Mouse (Mus musculus) limb, embryonic 12.5 days (tissue): Measurements from ENCODE around the gene Afdn. TPM values are rescaled to one million over a fixed set of nuclear protein-coding genes. Genes with fewer than 3 reads are reported as not detected.

Source experiments
- ATAC-seq: fragments of 200-750 bp; cut with Nextera tagmentation; 2 replicates; pipeline ENCODE4 v1.8.0; 2017; ENCODE audit warnings: low read depth, moderate TSS enrichment; ENCODE audit not compliant: insufficient number of reproducible peaks, insufficient read depth, low FRiP score, low TSS enrichment
- H3K27ac ChIP-seq: fragments of 300-500 bp; sonication (generic); 2 replicates; pipeline ENCODE4 v1.5.1; 2016; ENCODE audit warnings: mild to moderate bottlenecking, moderate library complexity
- H3K27me3 ChIP-seq: fragments of 300-500 bp; sonication (generic); 2 replicates; pipeline ENCODE4 v1.6.1; 2016; ENCODE audit warnings: mild to moderate bottlenecking, moderate library complexity
- H3K36me3 ChIP-seq: fragments of 300-500 bp; sonication (generic); 2 replicates; pipeline ENCODE4 v1.6.1; 2016; ENCODE audit warnings: mild to moderate bottlenecking, moderate library complexity
- H3K4me1 ChIP-seq: fragments of 300-500 bp; sonication (generic); replicated peaks from 2 replicates; pipeline ENCODE4 v1.6.1; 2016
- H3K4me2 ChIP-seq: fragments of 300-500 bp; sonication (generic); 2 replicates; pipeline ENCODE4 v1.6.1; 2016; ENCODE audit warnings: mild to moderate bottlenecking, moderate library complexity
- H3K4me3 ChIP-seq: fragments of 300-500 bp; sonication (generic); replicated peaks from 2 replicates; pipeline ENCODE4 v1.5.1; 2016; ENCODE audit warnings: mild to moderate bottlenecking
- H3K9ac ChIP-seq: fragments of 300-500 bp; sonication (generic); replicated peaks from 2 replicates; pipeline ENCODE4 v1.6.1; 2016; ENCODE audit warnings: mild to moderate bottlenecking, moderate library complexity
- H3K9me3 ChIP-seq: fragments of 300-500 bp; sonication (generic); 2 replicates; pipeline ENCODE4 v1.6.1; 2016; ENCODE audit warnings: mild to moderate bottlenecking, moderate library complexity
- WGBS: fragments of 180-500 bp; shearing (Covaris S2); methylation state at CpG from one replicate; pipeline ENCODE4 v1.1.7; 2016; 5-methylcytosine and 5-hydroxymethylcytosine counted together
- polyA plus RNA-seq: library from polyadenylated mRNA; unstranded; fragments of >200 nt; fragmentation: Nextera tagmentation; extraction: Ambion mirVana; gene quantifications from 2 replicates; pipeline ENCODE4 v1.2.1, GENCODE M21; 2016

The Afdn gene
- polyA plus RNA-seq = 68.6 and 76.5 TPM in 2 replicates

DNA sequence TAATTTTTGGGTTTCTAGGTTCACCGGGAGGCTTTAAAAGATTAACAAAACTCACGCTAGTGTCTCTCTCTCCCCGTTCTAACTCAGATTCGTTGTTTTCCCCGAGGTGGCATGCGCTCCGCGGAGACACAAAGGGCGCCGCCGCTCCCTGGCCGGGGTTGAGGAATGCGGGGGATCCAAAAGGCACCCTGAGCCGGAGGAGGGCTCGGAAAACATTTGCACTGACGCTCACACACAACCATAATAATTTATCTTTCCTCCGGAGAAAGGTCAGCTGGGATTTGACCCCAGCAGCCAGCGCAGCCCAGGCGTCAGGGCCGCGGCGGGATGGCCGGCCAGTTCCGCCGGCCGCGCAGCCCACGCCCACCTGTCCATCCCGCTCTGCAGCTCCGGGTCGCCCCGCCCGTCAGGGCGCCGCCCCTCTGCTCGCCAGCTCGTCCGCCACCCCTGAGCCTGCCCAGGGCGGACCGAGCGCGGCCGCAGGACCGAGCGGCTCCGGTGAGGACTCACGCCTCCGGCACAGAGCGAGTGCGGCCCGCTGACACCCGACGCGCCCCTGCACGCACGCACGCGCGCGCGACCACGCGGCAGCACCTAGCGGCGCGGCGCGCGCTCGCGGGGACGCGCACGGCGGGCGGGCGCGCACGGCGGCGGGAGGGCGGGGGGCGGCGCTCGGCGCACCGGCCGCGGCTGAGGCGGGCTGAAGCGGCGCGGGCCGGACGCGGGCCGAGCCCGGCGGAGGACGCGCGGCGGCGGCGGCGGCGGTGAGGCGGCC lies at the start of gene Afdn:
TSS of gene Afdn (plus strand) at position 687 of the 775 bp plus-strand sequence.
- Histone ChIP-seq H3K9ac (peak within 1 kb of the TSS; percentile 84), H3K4me1 (peaks cover 18% of the 10 kb centered on the region), H3K27ac (peak within 1 kb of the TSS; percentile 84), H3K36me3 (no peaks in the 10 kb centered on the region), H3K9me3 (no peaks in the 10 kb centered on the region), H3K4me2 (peak within 1 kb of the TSS; percentile 99), H3K4me3 (peak within 1 kb of the TSS; percentile 95), H3K27me3 (no peaks in the 10 kb centered on the region)
- 1% methylated on average over 89 of the region's 108 CpGs for WGBS
- ATAC-seq = peak; percentile 92

DNA sequence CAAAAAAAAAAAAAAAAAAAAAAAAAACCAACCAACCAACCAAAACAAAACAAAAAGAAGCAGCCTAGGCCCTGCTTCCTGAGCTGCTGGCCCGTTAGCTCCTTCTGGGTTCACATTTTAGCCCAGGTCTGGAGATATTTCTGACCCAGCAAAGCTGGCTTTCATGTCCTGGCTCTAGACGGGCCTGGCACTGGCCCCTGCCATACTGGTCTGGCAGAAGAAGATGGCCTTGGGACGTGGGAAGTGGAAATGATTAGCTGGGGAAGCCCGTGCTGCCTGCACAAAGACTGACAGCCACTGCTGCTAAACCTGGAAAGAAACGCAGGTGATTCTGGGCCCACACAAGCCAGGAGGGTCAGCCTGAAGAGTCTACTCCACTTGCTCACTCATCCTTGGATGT lies 49.2 kb upstream of the Afdn start:
- Histone ChIP-seq H3K27me3 (no peaks in the 10 kb centered on the region), H3K4me2 (no peak overlapping the region), H3K4me1 (0 out of 2 replicates have a peak, but pooled peaks cover 3% of the 10 kb centered on the region), H3K4me3 (no peak overlapping the region), H3K27ac (no peak overlapping the region), H3K9me3 (no peaks in the 10 kb centered on the region), H3K36me3 (no peaks in the 10 kb centered on the region), H3K9ac (no peak overlapping the region)
- no peak for ATAC-seq
- WGBS = 72% methylated on average over 5 of the region's 5 CpGs

- Histone ChIP-seq H3K4me1 (0 out of 2 replicates have a peak, but pooled peaks cover 6% of the 10 kb centered on the region), H3K27me3 (no peaks in the 10 kb centered on the region), H3K4me3 (no peak overlapping the region), H3K9me3 (no peaks in the 10 kb centered on the region), H3K4me2 (no peak overlapping the region), H3K9ac (no peak overlapping the region), H3K36me3 (no peaks in the 10 kb centered on the region), H3K27ac (no peak overlapping the region)
- ATAC-seq = no peak
- 69% methylated on average over 6 of the region's 6 CpGs for WGBS
Observed at GRCm38 (mm10) chr17:13712116-13712515, 48.2 kb upstream of the Afdn start.

DNA sequence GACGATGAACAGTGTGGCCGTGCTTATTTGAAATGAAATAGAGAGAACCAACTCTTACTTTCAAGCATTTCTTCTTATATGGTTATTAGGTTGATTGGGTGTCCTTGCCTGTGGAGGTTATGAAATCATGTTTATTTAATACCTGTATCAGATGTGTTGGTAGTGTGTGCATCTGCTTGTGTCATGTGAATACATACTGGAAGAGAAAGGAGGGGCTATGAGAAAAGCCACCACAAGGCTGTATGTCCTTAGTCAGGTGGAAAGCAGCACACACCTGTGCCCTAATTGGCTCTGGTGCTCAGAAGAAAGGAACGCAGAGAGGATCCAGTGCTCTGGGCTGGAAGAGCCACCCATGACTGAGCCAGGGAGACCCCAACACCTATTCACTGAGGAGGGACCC lies 47.8 kb upstream of the Afdn start:
- ATAC-seq = no peak
- H3K9me3 ChIP-seq = no peaks in the 10 kb centered on the region
- no peak overlapping the region for H3K27ac ChIP-seq
- H3K36me3 ChIP-seq = no peaks in the 10 kb centered on the region
- 0 out of 2 replicates have a peak, but pooled peaks cover 6% of the 10 kb centered on the region for H3K4me1 ChIP-seq
- H3K4me2 ChIP-seq = no peak overlapping the region
- 93% methylated on average over 3 of the region's 3 CpGs for WGBS
- H3K9ac ChIP-seq = no peak overlapping the region
- H3K27me3 ChIP-seq = no peaks in the 10 kb centered on the region
- no peak overlapping the region for H3K4me3 ChIP-seq

DNA sequence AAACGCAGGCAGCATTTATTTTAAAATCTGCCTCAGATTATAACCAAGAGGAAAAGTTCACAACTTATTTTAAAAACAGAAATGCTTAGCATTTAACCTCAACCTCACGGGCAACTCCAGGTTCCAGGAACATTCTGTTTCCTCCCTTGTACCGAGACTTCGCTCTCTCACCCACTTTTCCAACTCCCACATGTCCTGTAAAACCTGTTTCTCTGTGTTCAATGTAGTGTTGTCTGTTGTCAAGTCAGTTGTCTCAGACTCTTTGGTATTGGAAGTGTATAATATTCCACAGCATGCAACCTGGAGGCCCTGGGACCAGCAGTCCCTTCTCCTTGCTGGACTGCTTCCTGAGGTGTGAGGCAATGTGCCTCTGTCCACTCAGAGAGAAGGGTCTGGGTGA lies 46.2 kb upstream of the Afdn start:
- H3K36me3 ChIP-seq = no peaks in the 10 kb centered on the region
- no peak overlapping the region for H3K4me2 ChIP-seq
- no peak overlapping the region for H3K4me3 ChIP-seq
- H3K9me3 ChIP-seq = no peaks in the 10 kb centered on the region
- H3K9ac ChIP-seq = no peak overlapping the region
- 0 out of 2 replicates have a peak, but pooled peaks cover 6% of the 10 kb centered on the region for H3K4me1 ChIP-seq
- H3K27me3 ChIP-seq = no peaks in the 10 kb centered on the region
- WGBS = 89% methylated on average over 4 of the region's 4 CpGs
- no peak for ATAC-seq
- no peak overlapping the region for H3K27ac ChIP-seq

DNA sequence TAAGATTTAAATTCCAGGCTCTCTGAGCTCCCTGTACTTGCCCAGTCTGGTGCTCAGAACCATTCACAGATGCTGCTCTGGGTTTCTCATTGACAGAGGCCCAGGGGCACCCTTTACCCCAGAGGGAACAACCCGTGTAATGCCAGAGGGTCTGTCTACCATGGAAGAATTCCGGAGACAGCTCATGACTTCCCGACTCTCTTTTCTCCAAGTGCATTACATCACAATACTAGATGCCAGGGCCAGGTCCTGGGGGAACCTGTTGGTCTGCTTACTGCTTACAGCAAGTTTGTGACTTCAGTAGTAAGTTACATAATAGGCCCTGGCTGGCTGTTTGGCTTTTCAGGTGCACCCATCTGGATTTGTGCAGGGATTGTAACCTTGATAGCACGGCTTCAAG lies 45.7 kb upstream of the Afdn start:
- Histone ChIP-seq H3K27me3 (no peaks in the 10 kb centered on the region), H3K4me1 (0 out of 2 replicates have a peak, but pooled peaks cover 6% of the 10 kb centered on the region), H3K36me3 (no peaks in the 10 kb centered on the region), H3K4me3 (no peak overlapping the region), H3K9ac (no peak overlapping the region), H3K4me2 (no peak overlapping the region), H3K27ac (no peak overlapping the region), H3K9me3 (no peaks in the 10 kb centered on the region)
- no peak for ATAC-seq
- 76% methylated on average over 4 of the region's 4 CpGs for WGBS

DNA sequence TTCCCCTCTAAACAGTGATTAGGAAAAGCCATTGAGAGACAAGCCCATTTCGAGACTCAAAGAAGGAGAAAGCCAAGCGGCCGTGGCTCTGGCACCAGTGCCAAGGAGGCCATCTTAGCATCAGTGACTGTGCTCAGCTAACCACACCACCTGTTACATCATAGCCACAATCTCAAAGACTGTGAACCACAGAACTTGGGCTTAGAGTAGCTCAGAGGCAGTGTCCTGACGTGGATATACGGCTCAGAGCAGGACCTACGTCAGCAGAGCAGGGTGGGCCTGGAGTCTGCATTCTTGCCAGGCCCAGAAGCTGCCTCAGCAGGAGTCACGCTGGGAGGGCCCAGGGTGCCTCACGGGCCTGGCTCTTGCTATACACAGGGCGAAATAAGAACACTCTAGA lies 44.8 kb upstream of the Afdn start:
- ATAC-seq = no peak
- Histone ChIP-seq H3K36me3 (no peaks in the 10 kb centered on the region), H3K4me1 (0 out of 2 replicates have a peak, but pooled peaks cover 6% of the 10 kb centered on the region), H3K27me3 (no peaks in the 10 kb centered on the region), H3K4me2 (no peak overlapping the region), H3K27ac (no peak overlapping the region), H3K9me3 (no peaks in the 10 kb centered on the region), H3K4me3 (no peak overlapping the region), H3K9ac (no peak overlapping the region)
- WGBS = 66% methylated on average over 9 of the region's 9 CpGs

- Histone ChIP-seq H3K4me1 (0 out of 2 replicates have a peak, but pooled peaks cover 6% of the 10 kb centered on the region), H3K4me3 (no peak overlapping the region), H3K27me3 (no peaks in the 10 kb centered on the region), H3K27ac (no peak overlapping the region), H3K9me3 (no peaks in the 10 kb centered on the region), H3K4me2 (no peak overlapping the region), H3K9ac (no peak overlapping the region), H3K36me3 (no peaks in the 10 kb centered on the region)
- 74% methylated on average over 6 of the region's 6 CpGs for WGBS
- ATAC-seq = no peak
Observed at GRCm38 (mm10) chr17:13716336-13716735, 44.0 kb upstream of the Afdn start.

DNA sequence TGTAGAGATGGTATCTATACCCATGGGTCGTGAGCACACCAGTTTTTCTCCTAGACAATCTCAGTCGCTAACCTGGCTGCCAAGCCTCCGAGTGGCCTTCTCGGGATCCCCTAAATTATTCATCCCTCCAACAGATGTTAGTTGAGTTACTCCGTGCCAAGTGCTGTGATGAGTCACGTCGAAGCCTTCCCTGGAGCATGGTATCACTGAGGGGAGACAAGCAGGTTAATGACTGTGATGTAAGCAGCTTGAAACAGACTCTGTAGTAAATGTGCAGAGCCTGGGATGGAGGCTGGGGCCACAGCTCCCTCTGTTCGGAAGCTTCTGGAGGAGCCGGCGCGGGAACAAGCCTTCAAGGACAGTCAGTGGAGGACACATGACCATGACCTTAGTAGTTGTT lies 42.9 kb upstream of the Afdn start:
- H3K27me3 ChIP-seq = no peaks in the 10 kb centered on the region
- no peak overlapping the region for H3K9ac ChIP-seq
- H3K4me1 ChIP-seq = 0 out of 2 replicates have a peak, but pooled peaks cover 4% of the 10 kb centered on the region
- H3K4me3 ChIP-seq = no peak overlapping the region
- whole genome bisulfite sequencing = 92% methylated on average over 11 of the region's 11 CpGs
- H3K9me3 ChIP-seq = no peaks in the 10 kb centered on the region
- H3K27ac ChIP-seq = no peak overlapping the region
- no peak overlapping the region for H3K4me2 ChIP-seq
- H3K36me3 ChIP-seq = no peaks in the 10 kb centered on the region
- ATAC-seq = no peak

DNA sequence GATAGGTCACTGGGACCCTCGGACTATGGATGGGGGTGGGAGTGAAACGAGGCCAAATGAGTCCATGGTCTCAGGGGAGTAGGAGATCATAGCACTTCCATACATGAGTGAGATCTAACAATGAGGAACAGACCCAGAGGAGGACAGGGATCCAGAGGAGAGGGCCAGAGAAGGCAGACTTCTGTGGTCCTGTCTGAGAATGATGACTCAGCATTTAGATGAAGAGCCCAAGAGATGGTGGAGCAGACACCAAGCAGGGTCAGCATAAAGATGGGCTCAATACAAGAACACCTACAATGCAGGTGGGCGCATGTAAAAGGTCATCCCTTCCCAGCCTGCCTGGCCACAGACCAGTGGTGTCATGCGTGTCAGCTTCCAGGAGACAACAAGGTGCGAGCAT lies 40.2 kb upstream of the Afdn start:
- ATAC-seq = no peak

GRCm38 (mm10) chr17:13721372-13721771 lies 39.0 kb upstream of the Afdn start:
- no peak overlapping the region for H3K9ac ChIP-seq
- H3K27ac ChIP-seq = no peak overlapping the region
- no peaks in the 10 kb centered on the region for H3K27me3 ChIP-seq
- 78% methylated on average over 2 of the region's 2 CpGs for WGBS
- no peak for ATAC-seq
- H3K4me1 ChIP-seq = 0 out of 2 replicates have a peak, but pooled peaks cover 6% of the 10 kb centered on the region
- no peak overlapping the region for H3K4me2 ChIP-seq
- no peaks in the 10 kb centered on the region for H3K36me3 ChIP-seq
- H3K4me3 ChIP-seq = no peak overlapping the region
- H3K9me3 ChIP-seq = no peaks in the 10 kb centered on the region

More for the DNA sequence above, 40.2 kb upstream of the Afdn start:
- 0 out of 2 replicates have a peak, but pooled peaks cover 6% of the 10 kb centered on the region for H3K4me1 ChIP-seq
- 93% methylated on average over 5 of the region's 5 CpGs for WGBS
- H3K4me2 ChIP-seq = no peak overlapping the region
- H3K36me3 ChIP-seq = no peaks in the 10 kb centered on the region
- no peak overlapping the region for H3K9ac ChIP-seq
- no peaks in the 10 kb centered on the region for H3K9me3 ChIP-seq
- H3K27ac ChIP-seq = no peak overlapping the region
- no peak overlapping the region for H3K4me3 ChIP-seq
- no peaks in the 10 kb centered on the region for H3K27me3 ChIP-seq
